Mouse (Mus musculus) ES-E14 (cell line): Measurements from ENCODE around the gene Gm8765. TPM values are rescaled to one million over a fixed set of nuclear protein-coding genes. Genes with fewer than 3 reads are reported as not detected.
"Not testable (repeated sequence)": the region's sequence is repeated elsewhere in the genome, so short reads cannot be mapped to it uniquely, and the experiment has no call there.

ENCODE experiments used
- DNase-seq: peaks from one replicate; pipeline ENCODE4 v3.0.0-alpha.2; 2013; ENCODE audit warnings: low read depth, low spot score
- H3K27ac ChIP-seq: 2 replicates; pipeline ENCODE4 v1.5.1; 2012; ENCODE audit warnings: low read depth, mild to moderate bottlenecking, low read length, moderate library complexity, mixed read lengths; ENCODE audit not compliant: poor library complexity, insufficient read depth, severe bottlenecking
- H3K36me3 ChIP-seq: 2 replicates; pipeline ENCODE4 v1.6.1; 2012; ENCODE audit warnings: mild to moderate bottlenecking, low read length, moderate library complexity, mixed read lengths; ENCODE audit not compliant: control insufficient read depth, poor library complexity, insufficient read depth, severe bottlenecking
- H3K4me1 ChIP-seq, 2 experiments: fragments of 150-350 bp in 1 of 2; sonication (generic) in 1 of 2; 2 replicates each; pipeline ENCODE4 v1.6.1; 2012; ENCODE audit warnings: low read length in 2 of 2, mild to moderate bottlenecking in 1 of 2, mixed read lengths in 1 of 2; ENCODE audit not compliant: control insufficient read depth in 2 of 2, insufficient read depth in 2 of 2, poor library complexity in 1 of 2
- H3K4me3 ChIP-seq, 2 experiments: fragments of 150-350 bp in 1 of 2; sonication (generic) in 1 of 2; 2 replicates each; pipeline ENCODE4 v1.5.1; 2012; ENCODE audit warnings: low read length in 2 of 2, low read depth in 1 of 2, mild to moderate bottlenecking in 1 of 2, mixed read lengths in 1 of 2; ENCODE audit not compliant: insufficient read depth in 1 of 2, poor library complexity in 1 of 2, severe bottlenecking in 1 of 2
- H3K9ac ChIP-seq: 2 replicates; pipeline ENCODE4 v1.6.1; 2012; ENCODE audit warnings: low read depth, mild to moderate bottlenecking, low read length, mixed read lengths; ENCODE audit not compliant: poor library complexity, insufficient read depth, severe bottlenecking
- H3K9me3 ChIP-seq: fragments of 150-350 bp; sonication (generic); 2 replicates; pipeline ENCODE4 v1.6.1; 2012; ENCODE audit warnings: low read depth, mild to moderate bottlenecking, low read length; ENCODE audit not compliant: control insufficient read depth, insufficient read depth
- MAFK ChIP-seq: IDR thresholded peaks from 2 replicates; pipeline ENCODE4 v1.6.1; 2014; ENCODE audit warnings: mild to moderate bottlenecking, low read depth, low read length, inconsistent platforms; ENCODE audit not compliant: insufficient read depth
- ZNF384 ChIP-seq: IDR thresholded peaks from 2 replicates; pipeline ENCODE4 v1.6.1; 2012; ENCODE audit warnings: low read depth, low read length, inconsistent platforms
- in situ Hi-C, 2 experiments: fragments of 600-800 bp; cut with MboI; formaldehyde crosslinking; loops; one replicate each; pipeline ENCODE4 v1.15.1; 2025; ENCODE audit warnings: low sequenced_read_pairs in 2 of 2, inconsistent platforms in 1 of 2; ENCODE audit not compliant: unreplicated experiment in 2 of 2
- total RNA-seq: library from RNA; depleted of rRNA; stranded (reverse); fragments of 300-350 nt; gene quantifications from 2 replicates; pipeline ENCODE4 v1.2.3, GENCODE M21; 2012; rRNA removed

Gene Gm8765
- not detected in 2 replicates for total RNA-seq

- H3K27ac ChIP-seq, H3K4me1 ChIP-seq, H3K4me3 ChIP-seq, H3K9me3 ChIP-seq, in situ Hi-C loops, DNase-seq, H3K9ac ChIP-seq, H3K36me3 ChIP-seq: not testable (repeated sequence)
Measured at GRCm38 (mm10) chr13:50698012-50698411, at the start of gene Gm8765. Gm8765 (plus strand) TSS chr13:50698312.

DNA sequence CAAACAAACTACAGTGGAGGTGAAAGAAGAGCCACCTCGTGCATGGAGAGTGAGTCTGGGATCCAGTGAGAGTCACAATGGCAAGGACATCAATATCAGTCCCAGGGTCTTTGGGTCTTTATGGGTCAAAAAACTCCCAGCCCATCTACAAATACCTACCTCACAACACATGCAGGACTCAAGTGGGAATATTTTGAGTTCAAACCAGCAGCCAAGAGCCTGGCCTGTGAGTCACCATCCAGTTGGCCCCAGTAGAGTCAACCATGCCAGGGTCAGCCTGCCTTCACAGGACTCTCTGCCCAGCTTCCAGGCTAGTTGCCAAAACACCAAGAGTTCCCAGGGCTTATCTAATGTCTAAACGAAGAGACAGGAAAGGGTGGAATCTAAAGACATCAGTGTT lies 49.3 kb upstream of the Gm8765 start:
- H3K36me3 ChIP-seq, in situ Hi-C loops, DNase-seq, H3K4me3 ChIP-seq, H3K9ac ChIP-seq, H3K27ac ChIP-seq, H3K9me3 ChIP-seq, H3K4me1 ChIP-seq: not testable (repeated sequence)

- in situ Hi-C loops, H3K9ac ChIP-seq, H3K9me3 ChIP-seq, DNase-seq, H3K27ac ChIP-seq, H3K36me3 ChIP-seq, H3K4me1 ChIP-seq, H3K4me3 ChIP-seq: not testable (repeated sequence)
Measured at GRCm38 (mm10) chr13:50750282-50750681, 52.2 kb downstream of the Gm8765 start.

DNA sequence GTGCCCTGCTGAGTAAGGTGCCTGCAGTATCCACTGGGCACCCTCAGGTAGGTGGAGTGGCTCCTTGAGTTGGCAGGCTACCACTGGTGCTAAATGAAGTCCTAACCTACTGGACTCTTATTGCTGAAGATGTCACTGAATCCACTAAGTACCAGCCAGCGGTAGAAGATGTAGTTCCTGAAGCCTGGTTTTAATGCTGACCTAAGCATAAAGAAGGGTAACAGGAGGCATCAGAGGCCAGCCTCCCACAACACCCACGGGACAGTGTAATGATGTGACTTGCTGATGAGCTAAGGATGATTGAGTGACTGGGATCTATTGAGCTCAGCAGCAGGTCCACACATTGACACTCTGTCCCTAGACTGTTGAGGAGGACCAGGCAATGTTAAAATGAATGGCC lies 53.6 kb downstream of the Gm8765 start:
- Histone ChIP-seq H3K9me3 (no peaks in the 10 kb centered on the region), H3K27ac (no peak overlapping the region), H3K4me1 (no peaks in the 10 kb centered on the region), H3K9ac (no peak overlapping the region), H3K4me3 (no peak overlapping the region), H3K36me3 (no peaks in the 10 kb centered on the region)
- peak; percentile 60 for TF ChIP-seq MAFK
- no peak for TF ChIP-seq ZNF384
- in situ Hi-C loops, result no loop called here
- DNase-seq, result no peak

- H3K4me3 ChIP-seq, H3K9ac ChIP-seq, H3K4me1 ChIP-seq, H3K27ac ChIP-seq, H3K9me3 ChIP-seq, H3K36me3 ChIP-seq, in situ Hi-C loops, DNase-seq: not testable (repeated sequence)
Measured at GRCm38 (mm10) chr13:50752961-50753360, 54.8 kb downstream of the Gm8765 start.

Other genes with a start within 250 kb of the Gm8765 start
- 0.11 TPM in 1 of 2 replicates, not detected in the other for gene Nutm2, start 231.0 kb upstream of the Gm8765 start, total RNA-seq
- not detected in 2 replicates for gene Gm904, start 55.1 kb upstream of the Gm8765 start, total RNA-seq